In the genomic region with DNA sequence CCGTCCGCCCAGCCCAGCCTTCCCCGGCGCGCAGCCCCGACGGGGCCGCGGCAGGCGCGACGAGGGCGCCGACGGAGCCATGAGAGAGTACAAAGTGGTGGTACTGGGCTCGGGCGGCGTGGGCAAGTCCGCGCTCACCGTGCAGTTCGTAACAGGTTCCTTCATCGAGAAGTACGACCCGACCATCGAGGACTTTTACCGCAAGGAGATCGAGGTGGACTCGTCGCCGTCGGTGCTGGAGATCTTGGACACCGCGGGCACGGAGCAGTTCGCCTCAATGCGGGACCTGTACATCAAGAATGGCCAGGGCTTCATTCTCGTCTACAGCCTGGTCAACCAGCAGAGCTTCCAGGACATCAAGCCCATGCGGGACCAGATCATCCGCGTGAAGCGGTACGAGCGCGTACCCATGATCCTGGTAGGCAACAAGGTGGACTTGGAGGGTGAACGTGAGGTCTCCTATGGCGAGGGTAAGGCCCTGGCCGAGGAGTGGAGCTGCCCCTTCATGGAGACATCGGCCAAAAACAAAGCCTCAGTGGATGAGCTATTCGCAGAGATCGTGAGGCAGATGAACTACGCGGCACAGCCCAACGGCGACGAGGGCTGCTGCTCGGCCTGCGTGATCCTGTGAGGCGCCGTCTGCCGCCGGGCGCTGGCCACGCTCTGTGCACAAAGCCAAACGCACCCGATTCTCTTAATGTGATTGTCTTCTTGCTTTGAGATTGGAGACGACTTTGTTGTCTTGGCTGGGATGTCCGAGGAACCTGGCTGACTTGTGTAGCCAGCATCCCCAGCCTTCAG, we compare ENCODE assay signal across 8 mouse cellular contexts. TPM values are rescaled to one million over a fixed set of nuclear protein-coding genes. Genes with fewer than 3 reads are reported as not detected.
DNase-seq lines count a peak whose midpoint lies in the region; ATAC-seq and TF ChIP-seq lines count a peak whose summit lies in the region.

No protein-coding gene starts in this region.

- no peak for TF ChIP-seq EP300 in lung, postnatal 0 days (IDR thresholded peaks at IDR 0.05)

- H3K27ac ChIP-seq in forebrain, embryonic 16.5 days (ENCODE audit: low read length), result peak overlapping the region; percentile 93
- peak overlapping the region; percentile 60 for H3K27ac ChIP-seq in lung, postnatal 0 days (ENCODE audit: low read length)

- peaks cover 30% of the 10 kb centered on the region for H3K4me1 ChIP-seq in forebrain, embryonic 16.5 days (replicated peaks; ENCODE audit: control insufficient read depth, insufficient read depth, low read length)
- H3K4me1 ChIP-seq in lung, postnatal 0 days (ENCODE audit: insufficient read depth, low read depth, low read length), result 0 out of 2 replicates have a peak, but pooled peaks cover 2% of the 10 kb centered on the region

- H3K9me3 ChIP-seq in forebrain, embryonic 16.5 days (ENCODE audit: control insufficient read depth, low read length), result no peaks in the 10 kb centered on the region
- H3K9me3 ChIP-seq in lung, postnatal 0 days (ENCODE audit: low read length), result no peaks in the 10 kb centered on the region

- no peaks in the 10 kb centered on the region for H3K27me3 ChIP-seq in forebrain, embryonic 16.5 days (replicated peaks; ENCODE audit: control insufficient read depth, insufficient read depth, low read length)
- H3K27me3 ChIP-seq in lung, postnatal 0 days (replicated peaks; ENCODE audit: insufficient read depth, low read length), result no peaks in the 10 kb centered on the region

- peak; percentile 28 for TF ChIP-seq CTCF in lung, postnatal 0 days (IDR thresholded peaks at IDR 0.05)

- peak overlapping the region; percentile 62 for H3K4me2 ChIP-seq in forebrain, embryonic 16.5 days (ENCODE audit: low read length)
- H3K4me2 ChIP-seq in lung, postnatal 0 days (replicated peaks; ENCODE audit: low read depth, low read length), result peak overlapping the region; percentile 75

- WGBS in forebrain, embryonic 16.5 days, result 1% methylated on average over 67 of the region's 68 CpGs
- WGBS in lung, postnatal 0 days, result under 1% methylated on average over 65 of the region's 68 CpGs

- peak overlapping the region; percentile 93 for H3K4me3 ChIP-seq in forebrain, embryonic 16.5 days (replicated peaks; ENCODE audit: low read length)
- H3K4me3 ChIP-seq in lung, postnatal 0 days (ENCODE audit: low read depth, low read length), result peak overlapping the region; percentile 80

- H3K36me3 ChIP-seq in forebrain, embryonic 16.5 days (ENCODE audit: control insufficient read depth, insufficient read depth), result no peaks in the 10 kb centered on the region
- H3K36me3 ChIP-seq in lung, postnatal 0 days (ENCODE audit: insufficient read depth, low read length), result no peaks in the 10 kb centered on the region

- ATAC-seq in forebrain, embryonic 16.5 days, result peak; percentile 7
- ATAC-seq in lung, postnatal 0 days, result no peak

- peak; percentile 20 for DNase-seq in ES-CJ7 (ENCODE audit: low read depth, low spot score)
- peak; percentile 49 for DNase-seq in cerebellum, adult 11-12 months
- peak; percentile 44 for DNase-seq in heart, postnatal 4 days
- DNase-seq in layer of hippocampus, postnatal 10 days (ENCODE audit: low spot score in 2 of 2), result peak; percentile 56 to 63
- DNase-seq in lung, postnatal 0 days (ENCODE audit: low spot score), result peak; percentile 41
- peak; percentile 12 for DNase-seq in ovary, adult 18-20 months (ENCODE audit: low spot score)
- peak; percentile 38 to 42 for DNase-seq in thymus, postnatal 10 days (ENCODE audit: low spot score in 2 of 2)

- H3K9ac ChIP-seq in forebrain, embryonic 16.5 days (replicated peaks; ENCODE audit: low read depth, low read length), result peak overlapping the region; percentile 96
- H3K9ac ChIP-seq in lung, postnatal 0 days (replicated peaks; ENCODE audit: low read depth), result peak overlapping the region; percentile 59

RNA-seq across cellular contexts. Expression of gene B430305J03Rik, which starts 0.6 kb away (rescaled TPM):
- not detected in 2 replicates for polyA plus RNA-seq in forebrain, embryonic 16.5 days (2015; fragmentation: Nextera tagmentation; extraction: Ambion mirVana)
- total RNA-seq in heart, postnatal 4 days (2021), result under 1 TPM; 0.16 to 0.31 TPM
- 1 to 10 TPM; 1.8 to 1.9 TPM for total RNA-seq in layer of hippocampus, postnatal 10 days (2021)
- not detected in 2 replicates for polyA plus RNA-seq in lung, postnatal 0 days (2015; fragmentation: Nextera tagmentation; extraction: Ambion mirVana)

RNA-seq across cellular contexts. Expression of gene Rap2b, which starts 3.7 kb away (rescaled TPM):
- polyA plus RNA-seq in forebrain, embryonic 16.5 days (2015; fragmentation: Nextera tagmentation; extraction: Ambion mirVana), result 14.1 and 15.8 TPM in 2 replicates
- 1 to 10 TPM; 5.5 to 6.4 TPM for total RNA-seq in heart, postnatal 4 days (2021)
- total RNA-seq in layer of hippocampus, postnatal 10 days (2021), result 10 to 100 TPM; 42.4 to 45.7 TPM
- polyA plus RNA-seq in lung, postnatal 0 days (2015; fragmentation: Nextera tagmentation; extraction: Ambion mirVana), result 6.8 and 7.0 TPM in 2 replicates

Comparison
In these comparisons a context has a peak if more than half of its experiments do, and no peak if none do; other contexts are left out.
1. RNA of gene Rap2b, which starts 3.7 kb away (total RNA-seq): 42.4 to 45.7 TPM in layer of hippocampus, postnatal 10 days; 5.5 to 6.4 TPM in heart, postnatal 4 days; every median in the first group is over 4 times any median in the second.
2. Peak in every context shown above with its lines, with median percentiles within 50 percentile points of each other: DNase-seq.